Mouse (Mus musculus): ENCODE measurements around the gene Ppef1. TPM values are rescaled to one million over a fixed set of nuclear protein-coding genes. Genes with fewer than 3 reads are reported as not detected.
"Not testable (repeated sequence)": the region's sequence is repeated elsewhere in the genome, so short reads cannot be mapped to it uniquely, and the experiment has no call there.

The Ppef1 gene
- polyA plus RNA-seq (2012; rRNA removed): not detected in 2 replicates
- polyA plus RNA-seq (2014; fragmentation: Nextera tagmentation; extraction: Ambion mirVana): not detected in 2 replicates

DNA sequence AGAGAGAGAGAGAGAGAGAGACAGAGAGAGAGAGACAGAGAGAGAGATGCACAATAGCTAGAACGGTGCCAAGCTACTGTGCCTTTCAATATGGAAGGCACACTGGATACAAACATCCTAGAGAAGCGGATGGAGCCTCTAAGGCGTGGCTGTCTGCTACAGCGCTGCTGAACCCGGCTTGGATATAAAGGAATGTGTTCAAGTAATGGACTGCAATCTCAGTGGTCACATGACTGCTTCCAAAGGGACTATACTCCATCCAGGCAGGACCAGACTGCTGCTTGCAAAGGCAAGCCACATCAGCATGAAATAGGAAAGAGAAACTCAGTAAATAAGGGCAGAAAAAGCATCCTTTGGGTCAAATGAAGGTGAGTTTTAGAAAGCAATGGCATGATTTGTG, at the start of gene Ppef1:
Gene Ppef1 (minus strand): TSS at position 116 of the 400 bp plus-strand sequence.
- H3K27me3 ChIP-seq (ENCODE audit: control insufficient read depth, insufficient read depth, low read length): no peaks in the 10 kb centered on the region
- no peaks in the 10 kb centered on the region for H3K4me1 ChIP-seq (replicated peaks; ENCODE audit: control insufficient read depth in 2 of 2, insufficient read depth in 2 of 2, low read length in 1 of 2)
- H3K4me3 ChIP-seq (ENCODE audit: insufficient read depth in 1 of 2, low read depth in 2 of 2, low read length in 2 of 2): no peak within 1 kb of the TSS
- ATAC-seq (ENCODE audit: insufficient read depth) (no peak), DNase-seq (ENCODE audit: low read depth in 3 of 3, low spot score in 3 of 3) (no peak)
- no peak within 1 kb of the TSS for H3K27ac ChIP-seq
- H3K9ac ChIP-seq (replicated peaks): no peak within 1 kb of the TSS
- 61% methylated on average over 5 of the region's 5 CpGs for WGBS (ENCODE audit: insufficient replicate concordance)
- H3K36me3 ChIP-seq (replicated peaks; ENCODE audit: control insufficient read depth, insufficient read depth, low read depth): no peaks in the 10 kb centered on the region
- no peak within 1 kb of the TSS for H3K4me2 ChIP-seq (ENCODE audit: low read depth)
- no peak for TF ChIP-seq EP300 (IDR thresholded peaks at IDR 0.05; ENCODE audit: low read depth)
- TF ChIP-seq CTCF (IDR thresholded peaks at IDR 0.05; ENCODE audit: low read depth): no peak
- H3K9me3 ChIP-seq (ENCODE audit: control insufficient read depth, low read length): no peaks in the 10 kb centered on the region

DNA sequence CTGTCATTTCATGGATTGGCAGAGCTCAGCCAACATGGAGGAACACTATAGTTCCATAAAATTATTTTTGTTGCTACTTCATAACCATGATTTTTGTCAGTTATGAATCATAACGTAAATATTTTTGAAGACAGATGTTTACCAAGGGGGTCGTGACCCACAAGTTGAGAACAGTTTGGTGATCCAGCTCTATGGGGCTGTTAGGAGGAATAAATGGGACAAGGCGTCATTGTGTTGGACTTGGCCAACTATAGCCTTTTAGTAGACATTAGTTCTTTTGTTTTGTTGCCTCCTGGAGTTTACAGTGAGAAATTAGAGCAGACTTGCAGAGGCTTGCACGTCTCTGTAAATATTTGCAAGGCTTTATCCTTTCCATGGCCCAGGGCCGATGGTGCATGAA, 46.7 kb upstream of the Ppef1 start:
- Histone ChIP-seq H3K4me2 (ENCODE audit: low read depth) (no peak overlapping the region), H3K9ac (replicated peaks) (no peak overlapping the region), H3K4me3 (ENCODE audit: insufficient read depth in 1 of 2, low read depth in 2 of 2, low read length in 2 of 2) (no peak overlapping the region), H3K9me3 (ENCODE audit: control insufficient read depth, low read length) (no peaks in the 10 kb centered on the region), H3K27me3 (ENCODE audit: control insufficient read depth, insufficient read depth, low read length) (no peaks in the 10 kb centered on the region; the same call in 1 of the 2 replicates), H3K4me1 (replicated peaks; ENCODE audit: control insufficient read depth in 2 of 2, insufficient read depth in 2 of 2, low read length in 1 of 2) (no peaks in the 10 kb centered on the region), H3K27ac (no peak overlapping the region), H3K36me3 (replicated peaks; ENCODE audit: control insufficient read depth, insufficient read depth, low read depth) (no peaks in the 10 kb centered on the region)
- no peak for DNase-seq (ENCODE audit: low read depth in 3 of 3, low spot score in 3 of 3)
- no peak for ATAC-seq (ENCODE audit: insufficient read depth)
- 68% methylated on average over 5 of the region's 5 CpGs for WGBS (ENCODE audit: insufficient replicate concordance)
- TF ChIP-seq EP300 (IDR thresholded peaks at IDR 0.05; ENCODE audit: low read depth): no peak

DNA sequence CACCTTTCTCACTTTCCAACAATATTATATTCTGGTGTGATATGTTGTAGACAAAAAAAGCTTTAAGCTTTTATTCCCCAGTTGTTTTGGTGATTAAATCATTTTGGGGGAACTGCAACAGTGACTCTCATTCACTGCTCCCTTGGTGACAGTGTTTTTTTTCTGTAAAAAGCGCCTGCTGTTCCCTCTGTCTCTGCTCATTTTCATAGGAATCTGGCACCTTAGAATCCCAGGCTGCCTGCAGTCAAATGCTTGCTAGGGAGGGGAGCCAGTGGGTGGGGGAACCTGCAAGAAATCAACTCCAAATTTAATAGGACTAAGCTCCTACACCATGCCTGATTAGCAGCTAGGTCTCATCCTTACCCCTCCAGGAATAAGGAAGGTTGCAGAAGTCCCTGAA, 37.5 kb upstream of the Ppef1 start:
- 47% methylated on average over 1 of the region's 1 CpGs for WGBS (ENCODE audit: insufficient replicate concordance)
- no peak for DNase-seq (ENCODE audit: low read depth in 3 of 3, low spot score in 3 of 3)
- no peak for TF ChIP-seq CTCF (IDR thresholded peaks at IDR 0.05; ENCODE audit: low read depth)

DNA sequence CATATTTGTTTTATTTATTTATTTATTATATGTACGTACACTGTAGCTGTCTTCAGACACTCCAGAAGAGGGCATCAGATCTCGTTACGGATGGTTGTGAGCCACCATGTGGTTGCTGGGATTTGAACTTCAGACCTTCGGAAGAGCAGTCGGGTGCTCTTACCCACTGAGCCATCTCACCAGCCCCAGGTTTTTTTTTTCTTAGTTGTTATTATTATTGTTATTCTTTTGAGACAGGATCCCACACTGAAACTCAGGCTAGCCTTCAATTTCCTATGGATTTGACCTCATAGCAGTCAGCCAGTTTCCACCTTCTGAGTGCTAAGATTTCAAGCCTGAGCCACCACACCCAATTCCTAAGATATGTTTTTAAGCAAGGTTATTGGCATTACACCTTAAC, 34.1 kb upstream of the Ppef1 start:
- H3K27me3 ChIP-seq (ENCODE audit: control insufficient read depth, insufficient read depth, low read length); H3K27ac ChIP-seq; H3K36me3 ChIP-seq (replicated peaks; ENCODE audit: control insufficient read depth, insufficient read depth, low read depth); H3K4me1 ChIP-seq (replicated peaks; ENCODE audit: control insufficient read depth in 2 of 2, insufficient read depth in 2 of 2, low read length in 1 of 2); ATAC-seq (ENCODE audit: insufficient read depth); DNase-seq (ENCODE audit: low read depth in 3 of 3, low spot score in 3 of 3); H3K9ac ChIP-seq (replicated peaks); H3K4me3 ChIP-seq (ENCODE audit: insufficient read depth in 1 of 2, low read depth in 2 of 2, low read length in 2 of 2); H3K4me2 ChIP-seq (ENCODE audit: low read depth); H3K9me3 ChIP-seq (ENCODE audit: control insufficient read depth, low read length): not testable (repeated sequence)
- 68% methylated on average over 5 of the region's 5 CpGs for WGBS (ENCODE audit: insufficient replicate concordance)

More for the DNA sequence above, 37.5 kb upstream of the Ppef1 start:
- no peaks in the 10 kb centered on the region for H3K9me3 ChIP-seq (ENCODE audit: control insufficient read depth, low read length)
- ATAC-seq (ENCODE audit: insufficient read depth): no peak
- no peaks in the 10 kb centered on the region for H3K4me1 ChIP-seq (replicated peaks; ENCODE audit: control insufficient read depth in 2 of 2, insufficient read depth in 2 of 2, low read length in 1 of 2)
- no peaks in the 10 kb centered on the region for H3K36me3 ChIP-seq (replicated peaks; ENCODE audit: control insufficient read depth, insufficient read depth, low read depth)
- H3K4me3 ChIP-seq (ENCODE audit: insufficient read depth in 1 of 2, low read depth in 2 of 2, low read length in 2 of 2): no peak overlapping the region
- no peaks in the 10 kb centered on the region for H3K27me3 ChIP-seq (ENCODE audit: control insufficient read depth, insufficient read depth, low read length)
- no peak overlapping the region for H3K4me2 ChIP-seq (ENCODE audit: low read depth)
- no peak overlapping the region for H3K27ac ChIP-seq
- no peak overlapping the region for H3K9ac ChIP-seq (replicated peaks)

DNA sequence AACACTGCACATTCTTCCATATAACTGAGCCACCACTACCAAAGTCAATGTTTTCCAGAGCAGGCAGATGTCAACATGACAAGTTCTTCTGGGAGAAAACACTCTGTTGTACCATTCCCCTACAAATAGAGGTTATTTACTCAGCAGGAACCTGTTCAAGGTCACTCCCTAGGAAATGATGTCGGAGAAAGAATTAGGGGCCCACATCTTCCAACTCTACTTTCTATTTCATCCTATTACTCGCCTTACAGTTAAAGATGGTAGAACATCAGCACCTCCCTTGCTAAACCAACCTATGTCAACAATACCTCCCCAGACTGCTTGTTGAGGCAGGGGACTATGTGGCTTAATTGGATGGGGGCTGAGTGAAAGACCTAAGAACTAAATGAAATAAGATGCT, 32.1 kb upstream of the Ppef1 start, which contains the start of gene Rs1:
Gene Rs1 (plus strand): TSS at position 301 of the 400 bp plus-strand sequence.
- ATAC-seq (ENCODE audit: insufficient read depth): no peak

More for the DNA sequence above, 32.1 kb upstream of the Ppef1 start, which contains the start of gene Rs1:
- 79% methylated on average over 2 of the region's 2 CpGs for WGBS (ENCODE audit: insufficient replicate concordance)
- TF ChIP-seq CTCF (IDR thresholded peaks at IDR 0.05; ENCODE audit: low read depth): no peak
- peak within 1 kb of the TSS in 1 of 2 experiments; percentile 61; a peak in 2 of 4 replicates for H3K4me3 ChIP-seq (ENCODE audit: insufficient read depth in 1 of 2, low read depth in 2 of 2, low read length in 2 of 2)
- no peaks in the 10 kb centered on the region for H3K36me3 ChIP-seq (replicated peaks; ENCODE audit: control insufficient read depth, insufficient read depth, low read depth)
- peak within 1 kb of the TSS; percentile 53 for H3K4me2 ChIP-seq (ENCODE audit: low read depth)
- DNase-seq (ENCODE audit: low read depth in 3 of 3, low spot score in 3 of 3): no peak
- H3K9me3 ChIP-seq (ENCODE audit: control insufficient read depth, low read length): no peaks in the 10 kb centered on the region
- no peak within 1 kb of the TSS for H3K9ac ChIP-seq (replicated peaks)
- no peaks in the 10 kb centered on the region for H3K27me3 ChIP-seq (ENCODE audit: control insufficient read depth, insufficient read depth, low read length)
- H3K4me1 ChIP-seq (replicated peaks; ENCODE audit: control insufficient read depth in 2 of 2, insufficient read depth in 2 of 2, low read length in 1 of 2): no peaks in the 10 kb centered on the region
- H3K27ac ChIP-seq: no peak within 1 kb of the TSS
